ENCODE assay signal across 15 mouse cellular contexts in the genomic region with DNA sequence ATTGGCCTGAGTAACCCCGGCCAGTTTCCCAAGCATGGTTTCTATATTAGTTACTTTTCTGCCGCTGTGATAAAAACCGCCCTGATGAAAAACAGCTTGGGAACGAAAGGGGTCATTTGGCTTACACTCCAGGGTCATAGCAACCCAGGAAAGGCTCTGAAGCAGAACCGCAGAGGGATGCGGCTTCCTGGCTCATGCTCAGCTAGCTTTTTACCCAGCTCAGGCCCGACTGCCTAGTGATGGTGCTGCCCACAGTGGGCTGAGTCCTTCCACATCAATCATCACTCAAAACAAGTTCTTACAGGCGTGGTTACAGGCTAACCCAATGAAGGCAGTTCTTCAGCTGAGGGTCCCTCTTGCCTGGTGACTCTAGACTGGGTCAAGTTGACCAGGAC.
"Had no signal": no experiment of that assay in that cellular context is flagged by ENCODE, and none has a peak within 500 bp of the region (broad histone marks: within the 10 kb centered on the region; RNA-seq: fewer than 3 reads in every experiment).

No protein-coding gene starts in this region.

- DNase-seq: lung, adult 2 months; lung, postnatal 36 days; right cerebral cortex, adult 18-20 months; right cerebral cortex, postnatal 25 days; thymus, adult 18-20 months; thymus, postnatal 14 days had no signal

- H3K9ac ChIP-seq: hindbrain, embryonic 15.5 days; liver, embryonic 15.5 days; midbrain, embryonic 15.5 days; neural tube, embryonic 13.5 days had no signal

- H3K4me2 ChIP-seq: hindbrain, embryonic 15.5 days; liver, embryonic 11.5 days; liver, embryonic 15.5 days; midbrain, embryonic 15.5 days; neural tube, embryonic 13.5 days had no signal

- ATAC-seq: inflammation-experienced regulatory T-cells, adult 6 months; intestine, postnatal 0 days; lung, postnatal 0 days; midbrain, embryonic 15.5 days had no signal

- H3K27ac ChIP-seq: hindbrain, embryonic 15.5 days; layer of hippocampus, adult 2 months; liver, embryonic 15.5 days; midbrain, embryonic 15.5 days had no signal

- H3K4me3 ChIP-seq: hindbrain, embryonic 15.5 days; layer of hippocampus, adult 2 months; liver, embryonic 15.5 days; midbrain, embryonic 15.5 days; neural tube, embryonic 13.5 days had no signal

- H3K9me3 ChIP-seq: hindbrain, embryonic 15.5 days; liver, embryonic 15.5 days; midbrain, embryonic 15.5 days; neural tube, embryonic 13.5 days had no signal

- H3K4me1 ChIP-seq: hindbrain, embryonic 15.5 days; liver, embryonic 15.5 days had no signal

- H3K36me3 ChIP-seq: hindbrain, embryonic 15.5 days; liver, embryonic 15.5 days; midbrain, embryonic 15.5 days; neural tube, embryonic 13.5 days had no signal

- H3K27me3 ChIP-seq: hindbrain, embryonic 15.5 days; liver, embryonic 15.5 days; midbrain, embryonic 15.5 days; neural tube, embryonic 13.5 days had no signal
